Mouse (Mus musculus): ENCODE results near the gene Cpsf4l. TPM values are rescaled to one million over a fixed set of nuclear protein-coding genes. Genes with fewer than 3 reads are reported as not detected.
"Not testable (repeated sequence)": the region's sequence is repeated elsewhere in the genome, so short reads cannot be mapped to it uniquely, and the experiment has no call there.

Cpsf4l gene
- polyA plus RNA-seq, 1 experiment from 2014 or later, result 0.52 TPM

DNA sequence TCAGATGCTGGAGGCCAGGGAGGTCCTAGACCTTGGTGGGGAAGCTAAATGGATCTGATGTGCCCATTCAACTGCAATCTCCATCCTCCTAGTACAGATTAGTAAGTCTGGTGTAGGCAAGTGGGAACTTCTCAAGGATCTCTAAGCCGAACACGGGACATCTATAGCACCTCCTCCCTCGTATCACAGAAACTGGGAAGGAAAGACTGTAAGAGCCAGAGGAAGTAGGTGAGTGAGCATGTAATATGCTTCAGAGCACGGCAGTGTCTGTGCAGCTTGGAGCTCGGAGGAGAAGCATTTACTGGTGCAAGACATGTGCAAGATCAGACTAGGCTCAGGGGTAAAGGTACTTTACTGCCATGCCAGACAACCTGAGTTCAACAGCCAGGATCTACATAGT, 41.0 kb downstream of the Cpsf4l start:
- Histone ChIP-seq H3K9me3 (no peaks in the 10 kb centered on the region), H3K4me2 (no peak overlapping the region), H3K4me3 (no peak overlapping the region), H3K4me1 (replicated peaks) (peaks cover 15% of the 10 kb centered on the region; the same call in 1 of the 2 replicates), H3K27me3 (no peaks in the 10 kb centered on the region), H3K36me3 (peaks cover 52% of the 10 kb centered on the region), H3K9ac (no peak overlapping the region), H3K27ac (no peak overlapping the region)
- ATAC-seq (ENCODE audit: low FRiP score), result no peak
- WGBS, result 93% methylated on average over 5 of the region's 5 CpGs

DNA sequence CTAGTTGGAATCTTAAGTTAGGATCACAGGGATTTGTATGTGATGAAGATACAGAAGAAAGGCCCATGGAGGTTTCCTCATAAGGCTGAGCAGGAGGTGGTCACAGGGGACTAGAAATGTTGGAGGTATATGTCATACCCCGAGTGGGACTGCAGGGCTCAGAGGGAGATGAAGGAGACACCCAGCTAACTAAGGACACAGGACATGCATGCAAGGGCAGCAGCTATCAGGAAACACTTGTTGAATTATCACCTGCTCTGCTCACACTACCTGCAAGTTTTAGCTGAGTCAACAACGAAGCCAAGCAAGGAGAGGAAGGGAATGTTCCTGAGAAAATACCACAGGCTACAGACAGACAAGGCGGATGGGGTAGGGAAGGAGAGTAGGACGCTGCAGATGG, 42.1 kb downstream of the Cpsf4l start:
- 83% methylated on average over 4 of the region's 4 CpGs for WGBS
- H3K4me3 ChIP-seq, result no peak overlapping the region
- no peak for ATAC-seq (ENCODE audit: low FRiP score)
- H3K9me3 ChIP-seq, result no peaks in the 10 kb centered on the region
- H3K9ac ChIP-seq, result no peak overlapping the region
- no peak overlapping the region for H3K4me2 ChIP-seq
- peaks cover 51% of the 10 kb centered on the region for H3K36me3 ChIP-seq
- H3K27me3 ChIP-seq, result no peaks in the 10 kb centered on the region
- H3K4me1 ChIP-seq (replicated peaks), result peaks cover 15% of the 10 kb centered on the region; the same call in 1 of the 2 replicates
- no peak overlapping the region for H3K27ac ChIP-seq

DNA sequence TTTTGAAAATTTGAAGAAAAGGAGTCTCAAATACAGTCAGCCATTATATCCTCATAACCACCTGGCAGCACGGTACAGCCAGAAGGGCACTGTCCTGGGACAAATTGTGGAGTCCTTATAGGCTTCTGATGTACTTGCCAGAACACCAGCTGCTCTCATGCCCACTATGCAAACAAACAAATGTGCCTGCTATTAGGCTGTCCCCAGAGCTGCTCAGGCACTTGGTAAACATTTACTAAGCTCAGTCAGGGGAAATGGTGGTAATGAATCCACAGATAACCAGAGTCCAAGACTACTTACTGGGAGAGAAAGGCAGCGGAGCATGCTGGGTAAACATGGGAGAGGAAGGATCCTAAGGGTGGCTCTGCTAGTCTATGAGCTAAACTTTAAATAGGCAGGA, 42.7 kb downstream of the Cpsf4l start:
- no peak for ATAC-seq (ENCODE audit: low FRiP score)
- H3K4me3 ChIP-seq, result no peak overlapping the region
- H3K9me3 ChIP-seq, result no peaks in the 10 kb centered on the region
- H3K4me2 ChIP-seq, result no peak overlapping the region
- H3K4me1 ChIP-seq (replicated peaks), result peaks cover 15% of the 10 kb centered on the region; the same call in 1 of the 2 replicates
- H3K27me3 ChIP-seq, result no peaks in the 10 kb centered on the region
- 0 out of 2 replicates have a peak overlapping the region, but pooled peaks have one; percentile 30 for H3K27ac ChIP-seq
- no peak overlapping the region for H3K9ac ChIP-seq
- WGBS, result 68% methylated on average over 2 of the region's 2 CpGs
- peaks cover 51% of the 10 kb centered on the region for H3K36me3 ChIP-seq

DNA sequence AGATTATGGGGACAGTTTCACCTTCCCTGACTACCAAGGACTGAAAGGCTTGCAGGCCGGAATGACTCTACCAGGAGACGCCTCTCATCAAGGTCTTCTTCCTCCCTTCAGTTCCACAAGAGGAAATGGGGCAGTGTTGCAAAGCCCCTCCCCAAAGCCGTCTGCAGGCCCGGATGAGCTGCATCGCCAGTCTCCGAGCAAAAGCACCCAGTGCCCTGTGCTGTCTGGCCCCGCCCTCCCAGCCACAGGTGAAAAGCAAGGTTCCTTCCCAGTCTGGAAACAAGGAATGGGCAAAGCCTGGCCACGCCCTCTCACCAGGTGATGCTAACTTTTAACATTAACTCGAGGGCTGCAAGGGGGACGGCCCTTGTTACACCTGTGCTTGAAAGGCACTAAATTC, 43.2 kb downstream of the Cpsf4l start:
- peaks cover 54% of the 10 kb centered on the region for H3K36me3 ChIP-seq
- H3K4me3 ChIP-seq, result no peak overlapping the region

DNA sequence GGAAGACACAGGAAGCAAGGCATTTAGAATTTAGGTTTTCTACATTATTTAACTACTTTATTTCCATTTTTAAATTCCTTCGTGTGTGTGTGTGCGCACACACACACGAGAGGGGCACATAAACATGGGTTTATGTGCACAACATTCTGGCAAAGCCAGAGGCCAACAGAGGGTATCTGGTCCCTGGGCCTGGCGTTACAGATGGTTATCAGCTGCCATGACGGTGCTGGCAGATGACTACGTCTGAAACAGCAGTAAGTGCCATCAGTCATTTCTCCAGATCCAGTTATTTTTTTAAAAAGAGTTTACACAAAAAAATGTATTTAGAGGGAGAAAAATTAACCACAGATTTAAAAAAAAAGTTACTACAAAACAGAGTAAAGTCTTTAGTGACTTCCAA, 43.6 kb downstream of the Cpsf4l start:
- ATAC-seq (ENCODE audit: low FRiP score), result no peak
- Histone ChIP-seq H3K4me2 (no peak overlapping the region), H3K9ac (no peak overlapping the region), H3K36me3 (peaks cover 54% of the 10 kb centered on the region), H3K27ac (no peak overlapping the region), H3K4me3 (no peak overlapping the region), H3K9me3 (no peaks in the 10 kb centered on the region), H3K4me1 (replicated peaks) (peaks cover 15% of the 10 kb centered on the region; the same call in 1 of the 2 replicates), H3K27me3 (no peaks in the 10 kb centered on the region)
- 82% methylated on average over 6 of the region's 6 CpGs for WGBS

More for the DNA sequence above, 43.2 kb downstream of the Cpsf4l start:
- Histone ChIP-seq H3K27ac (0 out of 2 replicates have a peak overlapping the region, but pooled peaks have one; percentile 30), H3K27me3 (no peaks in the 10 kb centered on the region), H3K4me1 (replicated peaks) (peaks cover 15% of the 10 kb centered on the region; the same call in 1 of the 2 replicates), H3K4me2 (no peak overlapping the region), H3K9me3 (no peaks in the 10 kb centered on the region), H3K9ac (no peak overlapping the region)
- 70% methylated on average over 10 of the region's 10 CpGs for WGBS
- no peak for ATAC-seq (ENCODE audit: low FRiP score)

DNA sequence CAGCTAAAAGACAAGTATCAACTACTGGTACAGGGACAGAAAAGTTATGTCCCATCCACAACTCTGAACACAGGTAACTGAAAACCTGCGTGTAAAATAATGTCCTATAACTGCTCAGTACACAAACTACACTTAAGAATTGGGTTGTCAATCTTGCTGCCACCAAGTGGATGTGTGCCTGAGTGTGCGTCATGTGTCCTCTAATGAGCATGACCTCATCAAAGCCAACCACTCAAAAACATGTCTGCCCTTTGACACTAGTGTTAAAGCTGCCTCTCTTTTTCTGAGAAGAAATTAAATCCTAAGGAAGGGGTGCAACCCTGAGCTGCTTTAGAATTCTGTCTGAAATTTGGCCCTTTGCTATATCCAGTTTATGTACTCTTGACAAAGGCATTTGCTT, 45.5 kb downstream of the Cpsf4l start:
- H3K36me3 ChIP-seq, result peaks cover 60% of the 10 kb centered on the region
- H3K27me3 ChIP-seq, result no peaks in the 10 kb centered on the region
- WGBS, result 78% methylated on average over 2 of the region's 2 CpGs
- H3K4me2 ChIP-seq, result no peak overlapping the region
- no peak overlapping the region for H3K4me3 ChIP-seq
- no peak for ATAC-seq (ENCODE audit: low FRiP score)
- peaks cover 15% of the 10 kb centered on the region; the same call in 1 of the 2 replicates for H3K4me1 ChIP-seq (replicated peaks)
- no peak overlapping the region for H3K27ac ChIP-seq
- H3K9me3 ChIP-seq, result no peaks in the 10 kb centered on the region
- no peak overlapping the region for H3K9ac ChIP-seq

DNA sequence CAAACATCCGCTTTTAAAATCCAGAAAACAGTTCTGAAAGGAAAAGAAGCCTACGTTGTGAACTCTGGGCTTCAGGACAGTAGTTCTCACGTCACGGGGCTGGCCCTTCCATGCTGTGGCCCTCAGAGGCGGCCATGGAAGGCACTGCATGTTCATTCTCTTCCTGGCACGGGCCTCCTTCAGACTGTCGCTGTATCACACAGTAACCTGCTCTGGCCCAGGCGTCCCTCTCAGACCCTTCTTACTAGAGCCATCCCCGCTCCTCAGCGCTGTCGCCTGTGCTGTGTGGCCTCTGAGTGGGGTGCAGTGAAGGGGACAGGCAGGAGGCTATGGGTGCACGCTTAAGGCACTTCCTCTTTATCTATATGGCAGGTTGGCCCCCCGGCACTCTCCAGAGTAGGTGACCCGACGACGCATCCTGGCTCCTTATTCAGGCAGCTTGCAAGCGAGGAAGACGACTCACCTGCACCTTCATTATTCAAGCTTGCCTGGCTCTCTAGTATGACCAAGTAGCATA, 47.9 kb downstream of the Cpsf4l start:
- Histone ChIP-seq H3K4me3 (no peak overlapping the region), H3K9me3 (no peaks in the 10 kb centered on the region), H3K4me2 (no peak overlapping the region), H3K27ac (no peak overlapping the region), H3K9ac (no peak overlapping the region), H3K4me1 (replicated peaks) (peaks cover 9% of the 10 kb centered on the region), H3K36me3 (peaks cover 74% of the 10 kb centered on the region), H3K27me3 (no peaks in the 10 kb centered on the region)
- no peak for ATAC-seq (ENCODE audit: low FRiP score)
- WGBS, result 91% methylated on average over 18 of the region's 18 CpGs

DNA sequence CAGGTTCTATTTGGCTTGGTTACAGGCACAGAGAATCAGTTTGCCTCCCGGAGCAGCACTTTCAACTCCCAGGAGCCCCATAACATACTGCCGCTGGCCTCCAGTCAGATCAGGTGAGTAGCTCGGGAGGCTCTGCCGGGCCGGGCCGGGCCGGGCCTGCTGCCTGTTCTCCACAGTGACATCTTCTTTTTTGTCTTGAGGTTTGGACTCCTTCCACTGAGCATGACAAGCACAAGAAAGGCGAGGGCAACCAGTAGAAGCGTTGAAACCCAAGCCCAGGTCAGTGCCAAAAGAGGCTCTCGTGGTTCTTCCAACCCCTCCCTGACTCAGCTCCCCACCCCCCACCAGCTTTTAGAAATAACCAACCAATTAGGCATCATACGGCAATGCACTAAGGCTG, 48.9 kb downstream of the Cpsf4l start:
- Histone ChIP-seq H3K27ac (no peak overlapping the region), H3K9ac (no peak overlapping the region), H3K27me3 (no peaks in the 10 kb centered on the region), H3K9me3 (no peaks in the 10 kb centered on the region), H3K4me2 (no peak overlapping the region), H3K36me3 (peaks cover 83% of the 10 kb centered on the region), H3K4me3 (no peak overlapping the region), H3K4me1 (replicated peaks) (peaks cover 14% of the 10 kb centered on the region)
- no peak for ATAC-seq (ENCODE audit: low FRiP score)
- WGBS, result 93% methylated on average over 11 of the region's 11 CpGs

DNA sequence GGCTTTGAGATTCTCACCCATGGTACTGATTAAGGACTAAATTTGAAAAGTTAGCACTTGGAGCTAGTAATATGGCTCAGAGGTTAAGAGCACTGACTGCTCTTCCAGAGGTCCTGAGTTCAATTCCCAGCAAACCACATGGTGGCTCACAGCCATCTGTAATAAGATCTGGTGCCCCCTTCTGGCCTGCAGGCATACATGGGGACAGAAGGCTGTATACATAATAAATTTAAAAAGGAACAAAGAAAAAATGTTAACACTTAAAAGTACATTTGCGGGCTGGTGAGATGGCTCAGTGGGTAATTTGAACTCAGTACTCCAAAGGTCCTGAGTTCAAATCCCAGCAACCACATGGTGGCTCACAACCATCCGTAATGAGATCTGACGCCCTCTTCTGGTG, 49.6 kb downstream of the Cpsf4l start:
- not testable (repeated sequence) for H3K4me3 ChIP-seq; ATAC-seq (ENCODE audit: low FRiP score); H3K4me2 ChIP-seq; H3K27ac ChIP-seq; H3K9me3 ChIP-seq; H3K27me3 ChIP-seq; H3K9ac ChIP-seq
- Histone ChIP-seq H3K36me3 (peaks cover 90% of the 10 kb centered on the region), H3K4me1 (replicated peaks) (peaks cover 15% of the 10 kb centered on the region)
- 92% methylated on average over 3 of the region's 3 CpGs for WGBS

DNA sequence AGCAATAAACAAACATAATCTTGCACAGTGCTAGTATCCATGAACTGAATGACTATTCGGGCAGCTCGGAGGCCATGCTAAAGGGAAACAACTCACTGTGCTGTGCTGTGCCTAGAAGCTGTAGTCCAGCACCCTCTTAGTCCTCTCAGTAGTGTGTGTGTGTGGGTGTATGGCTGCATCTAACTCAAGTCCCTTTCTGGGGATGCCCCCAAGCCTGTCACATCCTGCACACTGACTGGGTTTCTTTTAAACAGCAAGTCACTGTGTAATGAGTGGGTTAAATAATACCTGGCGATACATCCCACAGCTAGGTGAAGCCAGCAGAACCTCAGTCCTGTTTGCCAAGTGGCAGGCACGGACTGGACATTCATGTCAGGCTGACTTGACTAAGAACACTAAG, 51.1 kb downstream of the Cpsf4l start:
- Histone ChIP-seq H3K4me1 (replicated peaks) (peaks cover 20% of the 10 kb centered on the region), H3K36me3 (peaks cover 97% of the 10 kb centered on the region), H3K4me3 (no peak overlapping the region), H3K4me2 (no peak overlapping the region), H3K9ac (no peak overlapping the region), H3K27me3 (no peaks in the 10 kb centered on the region), H3K9me3 (no peaks in the 10 kb centered on the region), H3K27ac (no peak overlapping the region)
- ATAC-seq (ENCODE audit: low FRiP score), result no peak
- WGBS, result 93% methylated on average over 4 of the region's 4 CpGs

DNA sequence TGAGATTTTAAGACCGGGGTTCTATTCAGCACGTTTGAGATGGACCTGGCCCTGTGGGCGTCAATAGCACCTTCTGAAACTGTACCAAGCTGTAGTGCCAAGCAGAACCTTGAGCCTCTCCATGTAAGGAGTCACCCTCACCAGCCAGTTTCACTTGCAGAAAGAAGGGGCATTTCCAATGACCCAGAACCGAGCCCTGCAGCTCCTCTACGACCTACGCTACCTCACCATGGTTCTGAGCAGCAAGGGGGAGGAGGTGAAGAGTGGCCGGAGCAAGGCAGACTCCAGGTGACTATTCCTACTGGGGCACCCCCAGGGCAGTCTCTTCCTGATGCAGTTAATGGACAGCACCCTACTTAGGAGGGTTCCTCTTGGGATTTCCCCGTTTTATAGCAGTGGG, 51.5 kb downstream of the Cpsf4l start:
- 92% methylated on average over 8 of the region's 8 CpGs for WGBS
- H3K4me1 ChIP-seq (replicated peaks), result peaks cover 20% of the 10 kb centered on the region
- peaks cover 97% of the 10 kb centered on the region for H3K36me3 ChIP-seq
- no peaks in the 10 kb centered on the region for H3K27me3 ChIP-seq
- no peaks in the 10 kb centered on the region for H3K9me3 ChIP-seq
- no peak overlapping the region for H3K27ac ChIP-seq
- H3K4me3 ChIP-seq, result no peak overlapping the region
- H3K4me2 ChIP-seq, result no peak overlapping the region
- no peak for ATAC-seq (ENCODE audit: low FRiP score)
- H3K9ac ChIP-seq, result no peak overlapping the region

DNA sequence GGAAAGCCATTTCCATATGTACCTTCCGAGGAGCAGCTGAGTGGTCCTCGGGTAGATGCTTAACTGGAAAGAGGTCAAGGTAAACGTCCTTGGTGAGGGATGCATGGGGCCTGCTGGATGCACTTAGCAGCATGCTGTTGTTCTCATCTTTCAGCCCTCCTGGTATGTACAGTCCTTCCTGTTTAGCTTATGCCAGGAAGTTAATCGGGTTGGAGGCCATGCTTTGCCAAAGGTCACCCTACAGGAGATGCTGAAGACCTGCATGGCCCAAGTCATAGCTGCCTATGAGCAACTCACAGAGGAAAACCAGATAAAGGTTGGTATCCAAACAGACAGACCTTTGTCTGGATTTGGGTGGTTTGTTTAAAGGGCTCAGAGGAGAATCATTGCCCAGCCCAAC, 52.6 kb downstream of the Cpsf4l start:
- Histone ChIP-seq H3K27me3 (no peaks in the 10 kb centered on the region), H3K9me3 (no peaks in the 10 kb centered on the region), H3K36me3 (peaks cover 99% of the 10 kb centered on the region), H3K27ac (no peak overlapping the region), H3K4me2 (no peak overlapping the region), H3K4me1 (replicated peaks) (peaks cover 20% of the 10 kb centered on the region), H3K9ac (no peak overlapping the region), H3K4me3 (no peak overlapping the region)
- no peak for ATAC-seq (ENCODE audit: low FRiP score)
- 80% methylated on average over 4 of the region's 4 CpGs for WGBS

DNA sequence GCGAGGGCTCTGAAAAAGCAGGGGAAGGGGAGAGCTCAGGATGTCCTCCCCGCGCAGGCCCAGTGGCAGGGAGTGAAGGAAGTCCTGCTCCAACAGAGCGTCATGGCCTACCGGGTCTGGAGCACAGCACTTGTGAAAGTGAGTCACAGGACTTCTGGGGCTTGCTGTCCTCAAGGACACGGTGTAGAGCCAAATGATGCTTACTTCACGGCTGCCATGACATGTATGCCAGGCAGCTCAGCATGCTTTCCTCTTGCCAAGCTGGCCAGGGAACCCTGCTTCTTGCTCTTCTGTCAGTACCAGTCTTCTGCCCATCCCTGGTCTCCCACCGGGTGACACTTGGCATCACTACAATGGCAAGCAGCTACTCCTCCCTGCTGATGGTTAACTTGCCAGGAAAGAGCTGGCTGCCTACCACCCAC, 53.3 kb downstream of the Cpsf4l start:
- WGBS, result 85% methylated on average over 8 of the region's 8 CpGs
- no peak overlapping the region for H3K27ac ChIP-seq
- H3K27me3 ChIP-seq, result no peaks in the 10 kb centered on the region
- no peak overlapping the region for H3K9ac ChIP-seq
- peaks cover 26% of the 10 kb centered on the region for H3K4me1 ChIP-seq (replicated peaks)
- H3K36me3 ChIP-seq, result peaks cover 98% of the 10 kb centered on the region
- ATAC-seq (ENCODE audit: low FRiP score), result no peak; the same call in 1 of the 2 replicates
- H3K9me3 ChIP-seq, result no peaks in the 10 kb centered on the region
- H3K4me3 ChIP-seq, result no peak overlapping the region
- H3K4me2 ChIP-seq, result no peak overlapping the region

Data from hindbrain, embryonic 13.5 days (tissue).